Mouse (Mus musculus) liver, embryonic 12.5 days (tissue): ENCODE data around the gene Tomm7. TPM values are rescaled to one million over a fixed set of nuclear protein-coding genes. Genes with fewer than 3 reads are reported as not detected.
A peak's percentile ranks its signal among the peaks of the same experiment; 100 is the strongest.
"Not testable (repeated sequence)": the region's sequence is repeated elsewhere in the genome, so short reads cannot be mapped to it uniquely, and the experiment has no call there.

Experiments used
- ATAC-seq: fragments of 200-750 bp; cut with Nextera tagmentation; 2 replicates; pipeline ENCODE4 v1.8.0; 2017; ENCODE audit warnings: moderate number of reproducible peaks, mild to moderate bottlenecking, moderate library complexity
- H3K27ac ChIP-seq: fragments of 300-500 bp; sonication (generic); 2 replicates; pipeline ENCODE4 v1.5.1; 2016; ENCODE audit warnings: mild to moderate bottlenecking
- H3K27me3 ChIP-seq: fragments of 300-500 bp; sonication (generic); replicated peaks from 2 replicates; pipeline ENCODE4 v1.6.1; 2016; ENCODE audit warnings: mild to moderate bottlenecking, moderate library complexity
- H3K36me3 ChIP-seq: fragments of 300-500 bp; sonication (generic); 2 replicates; pipeline ENCODE4 v1.6.1; 2016; ENCODE audit warnings: mild to moderate bottlenecking, moderate library complexity
- H3K4me1 ChIP-seq: fragments of 300-500 bp; sonication (generic); 2 replicates; pipeline ENCODE4 v1.6.1; 2016
- H3K4me2 ChIP-seq: fragments of 300-500 bp; sonication (generic); 2 replicates; pipeline ENCODE4 v1.6.1; 2016; ENCODE audit warnings: mild to moderate bottlenecking, moderate library complexity
- H3K4me3 ChIP-seq: fragments of 300-500 bp; sonication (generic); 2 replicates; pipeline ENCODE4 v1.5.1; 2016; ENCODE audit warnings: mild to moderate bottlenecking, moderate library complexity
- H3K9ac ChIP-seq: fragments of 300-500 bp; sonication (generic); 2 replicates; pipeline ENCODE4 v1.6.1; 2016; ENCODE audit warnings: mild to moderate bottlenecking, moderate library complexity
- H3K9me3 ChIP-seq: fragments of 300-500 bp; sonication (generic); replicated peaks from 2 replicates; pipeline ENCODE4 v1.6.1; 2016; ENCODE audit warnings: mild to moderate bottlenecking, moderate library complexity
- WGBS: fragments of 180-500 bp; shearing (Covaris S2); methylation state at CpG from one replicate; pipeline ENCODE4 v1.1.7; 2016; ENCODE audit not compliant: insufficient replicate concordance; 5-methylcytosine and 5-hydroxymethylcytosine counted together
- polyA plus RNA-seq: library from polyadenylated mRNA; unstranded; fragments of >200 nt; fragmentation: Nextera tagmentation; extraction: Ambion mirVana; gene quantifications from 2 replicates; pipeline ENCODE4 v1.2.1, GENCODE M21; 2016

Tomm7 gene
- polyA plus RNA-seq, 1 experiment from 2014 or later, result 99.0 TPM

- H3K4me1 ChIP-seq, result peaks cover 24% of the 10 kb centered on the region
- peak overlapping the region; percentile 91 for H3K4me2 ChIP-seq
- peak; percentile 92 for ATAC-seq
- peak overlapping the region; percentile 95 for H3K9ac ChIP-seq
- peaks cover 42% of the 10 kb centered on the region for H3K36me3 ChIP-seq
- H3K27ac ChIP-seq, result peak overlapping the region; percentile 83
- WGBS, result under 1% methylated on average over 61 of the region's 61 CpGs
- 0 out of 2 replicates have a peak, but pooled peaks cover 8% of the 10 kb centered on the region for H3K27me3 ChIP-seq
- H3K4me3 ChIP-seq, result peak overlapping the region; percentile 87
- no peaks in the 10 kb centered on the region for H3K9me3 ChIP-seq
Measured at GRCm38 (mm10) chr5:23850345-23851159, 6.6 kb upstream of the Tomm7 start.

GRCm38 (mm10) chr5:23845141-23845540 lies 1.2 kb upstream of the Tomm7 start:
- Histone ChIP-seq H3K9me3 (no peaks in the 10 kb centered on the region), H3K9ac (no peak overlapping the region), H3K27ac (no peak overlapping the region), H3K27me3 (0 out of 2 replicates have a peak, but pooled peaks cover 8% of the 10 kb centered on the region), H3K4me3 (no peak overlapping the region), H3K4me1 (peaks cover 24% of the 10 kb centered on the region), H3K4me2 (peak overlapping the region; percentile 70), H3K36me3 (peaks cover 10% of the 10 kb centered on the region)
- no peak for ATAC-seq
- WGBS, result 73% methylated on average over 3 of the region's 3 CpGs

- Histone ChIP-seq H3K9me3 (no peaks in the 10 kb centered on the region), H3K4me2 (peak overlapping the region; percentile 70), H3K27me3 (0 out of 2 replicates have a peak, but pooled peaks cover 8% of the 10 kb centered on the region), H3K4me1 (peaks cover 20% of the 10 kb centered on the region), H3K27ac (peak overlapping the region; percentile 77), H3K9ac (peak overlapping the region; percentile 77), H3K36me3 (peaks cover 16% of the 10 kb centered on the region), H3K4me3 (peak overlapping the region; percentile 78)
- ATAC-seq, result 0 out of 2 replicates have a peak, but pooled peaks have one; percentile 9
- WGBS, result 19% methylated on average over 7 of the region's 7 CpGs
Measured at GRCm38 (mm10) chr5:23844531-23844841, 525 bp upstream of the Tomm7 start.

GRCm38 (mm10) chr5:23838158-23838557 lies 5.8 kb downstream of the Tomm7 start:
- Histone ChIP-seq H3K4me1 (peaks cover 11% of the 10 kb centered on the region), H3K27ac (no peak overlapping the region), H3K4me3 (no peak overlapping the region), H3K27me3 (peaks cover 8% of the 10 kb centered on the region), H3K4me2 (no peak overlapping the region), H3K36me3 (peaks cover 30% of the 10 kb centered on the region), H3K9ac (no peak overlapping the region), H3K9me3 (no peaks in the 10 kb centered on the region)
- no peak for ATAC-seq
- whole genome bisulfite sequencing, result 82% methylated on average over 7 of the region's 7 CpGs

GRCm38 (mm10) chr5:23835691-23836090 lies 8.3 kb downstream of the Tomm7 start:
- H3K4me2 ChIP-seq, H3K9ac ChIP-seq, H3K4me1 ChIP-seq, ATAC-seq, H3K4me3 ChIP-seq, H3K27ac ChIP-seq, H3K9me3 ChIP-seq: not testable (repeated sequence)
- peaks cover 22% of the 10 kb centered on the region for H3K36me3 ChIP-seq
- 68% methylated on average over 1 of the region's 1 CpGs for WGBS
- H3K27me3 ChIP-seq, result peaks cover 27% of the 10 kb centered on the region

GRCm38 (mm10) chr5:23830897-23831752 lies 12.8 kb downstream of the Tomm7 start:
- H3K4me1 ChIP-seq, result no peaks in the 10 kb centered on the region
- H3K4me3 ChIP-seq, result peak overlapping the region; percentile 11
- no peaks in the 10 kb centered on the region for H3K36me3 ChIP-seq
- peak overlapping the region; percentile 25; the same call in 1 of the 2 replicates for H3K4me2 ChIP-seq
- ATAC-seq, result no peak
- no peak overlapping the region for H3K27ac ChIP-seq
- H3K9ac ChIP-seq, result no peak overlapping the region
- 26% methylated on average over 58 of the region's 58 CpGs for WGBS
- no peaks in the 10 kb centered on the region for H3K9me3 ChIP-seq
- peaks cover 53% of the 10 kb centered on the region for H3K27me3 ChIP-seq

- Histone ChIP-seq H3K4me1 (no peaks in the 10 kb centered on the region), H3K36me3 (no peaks in the 10 kb centered on the region), H3K27ac (no peak overlapping the region), H3K4me3 (no peak overlapping the region), H3K9ac (no peak overlapping the region), H3K27me3 (peaks cover 34% of the 10 kb centered on the region), H3K4me2 (no peak overlapping the region), H3K9me3 (no peaks in the 10 kb centered on the region)
- ATAC-seq, result no peak
- WGBS, result 25% methylated on average over 11 of the region's 11 CpGs
Measured at GRCm38 (mm10) chr5:23826321-23827004, 17.5 kb downstream of the Tomm7 start.

GRCm38 (mm10) chr5:23824171-23824733 lies 19.7 kb downstream of the Tomm7 start:
- Histone ChIP-seq H3K27ac (no peak overlapping the region), H3K4me3 (no peak overlapping the region), H3K4me1 (no peaks in the 10 kb centered on the region), H3K27me3 (peaks cover 12% of the 10 kb centered on the region), H3K9ac (no peak overlapping the region), H3K36me3 (peaks cover 12% of the 10 kb centered on the region), H3K4me2 (no peak overlapping the region), H3K9me3 (no peaks in the 10 kb centered on the region)
- 66% methylated on average over 8 of the region's 8 CpGs for WGBS
- ATAC-seq, result 0 out of 2 replicates have a peak, but pooled peaks have one; percentile 28

GRCm38 (mm10) chr5:23822306-23822705 lies 21.7 kb downstream of the Tomm7 start:
- Histone ChIP-seq H3K4me1 (no peaks in the 10 kb centered on the region), H3K4me3 (no peak overlapping the region), H3K9ac (no peak overlapping the region), H3K27ac (no peak overlapping the region), H3K36me3 (peaks cover 27% of the 10 kb centered on the region), H3K27me3 (0 out of 2 replicates have a peak, but pooled peaks cover 4% of the 10 kb centered on the region), H3K4me2 (no peak overlapping the region), H3K9me3 (no peaks in the 10 kb centered on the region)
- WGBS, result 67% methylated on average over 11 of the region's 11 CpGs
- ATAC-seq, result no peak

GRCm38 (mm10) chr5:23816681-23817080 lies 27.3 kb downstream of the Tomm7 start:
- H3K9me3 ChIP-seq, result peaks cover 15% of the 10 kb centered on the region
- H3K36me3 ChIP-seq, result peaks cover 81% of the 10 kb centered on the region
- H3K27ac ChIP-seq, result no peak overlapping the region
- no peaks in the 10 kb centered on the region for H3K27me3 ChIP-seq
- H3K4me1 ChIP-seq, result no peaks in the 10 kb centered on the region
- H3K9ac ChIP-seq, result no peak overlapping the region
- no peak overlapping the region for H3K4me3 ChIP-seq
- WGBS, result 86% methylated on average over 15 of the region's 15 CpGs
- ATAC-seq, result no peak
- H3K4me2 ChIP-seq, result no peak overlapping the region

- ATAC-seq, result no peak
- Histone ChIP-seq H3K4me2 (no peak overlapping the region), H3K9ac (no peak overlapping the region), H3K27ac (no peak overlapping the region), H3K4me3 (no peak overlapping the region), H3K27me3 (no peaks in the 10 kb centered on the region), H3K4me1 (no peaks in the 10 kb centered on the region), H3K9me3 (peaks cover 16% of the 10 kb centered on the region), H3K36me3 (peaks cover 94% of the 10 kb centered on the region)
- 90% methylated on average over 5 of the region's 5 CpGs for WGBS
Measured at GRCm38 (mm10) chr5:23814841-23815240, 29.1 kb downstream of the Tomm7 start.
